Mouse (Mus musculus) C2C12 (cell line): ENCODE measurements around the gene Tesc.

Experiments used
- CEBPB ChIP-seq: IDR thresholded peaks from one replicate; pipeline ENCODE4 v1.6.1; 2011; ENCODE audit warnings: low read depth, mild to moderate bottlenecking, control low read depth, moderate library complexity
- CTCF ChIP-seq: IDR thresholded peaks from one replicate; pipeline ENCODE4 v1.5.1; 2011; ENCODE audit not compliant: control insufficient read depth, insufficient read depth, insufficient read length
- FOSL1 ChIP-seq: IDR thresholded peaks from one replicate; pipeline ENCODE4 v1.8.0; 2011; ENCODE audit warnings: mild to moderate bottlenecking, low read length; ENCODE audit not compliant: poor library complexity, insufficient read depth, severe bottlenecking
- MAX ChIP-seq: IDR thresholded peaks from one replicate; pipeline ENCODE4 v1.6.1; 2011; ENCODE audit warnings: mild to moderate bottlenecking, control low read depth
- MYOD1 ChIP-seq: IDR thresholded peaks from one replicate; pipeline ENCODE4 v1.6.1; 2011; ENCODE audit warnings: low read depth; ENCODE audit not compliant: control insufficient read depth, insufficient read length
- MYOG ChIP-seq: IDR thresholded peaks from one replicate; pipeline ENCODE4 v1.6.1; 2011; ENCODE audit not compliant: control insufficient read depth, insufficient read length; ENCODE audit errors: extremely low read depth
- USF1 ChIP-seq: IDR thresholded peaks from one replicate; pipeline ENCODE4 v1.6.1; 2011; ENCODE audit warnings: low read depth, mild to moderate bottlenecking, control low read depth, moderate library complexity

GRCm38 (mm10) chr5:118027101-118027697 lies 344 bp upstream of the Tesc start:
- TF ChIP-seq CTCF = no peak
- TF ChIP-seq MYOG = no peak
- no peak for TF ChIP-seq CEBPB
- TF ChIP-seq MYOD1 = no peak
- TF ChIP-seq MAX = no peak
- TF ChIP-seq USF1 = no peak
- TF ChIP-seq FOSL1 = no peak
